Mouse (Mus musculus) erythroblast, embryonic 14.5 days (primary cell): ENCODE measurements around the gene Gas7.

ENCODE experiments used
- GATA1 ChIP-seq: IDR thresholded peaks from 2 replicates; pipeline ENCODE4 v1.6.1; 2012; ENCODE audit warnings: low read length, inconsistent platforms, mixed read lengths
- TAL1 ChIP-seq: IDR thresholded peaks from 3 replicates; pipeline ENCODE4 v1.6.1; 2012; ENCODE audit warnings: low read length, inconsistent platforms, mixed read lengths

GRCm38 (mm10) chr11:67510831-67511230 lies 55.6 kb downstream of the Gas7 start:
- TF ChIP-seq TAL1 = no peak
- TF ChIP-seq GATA1 = no peak
